Mouse (Mus musculus) mouse trophoblast stem cell (cell line): ENCODE results near the gene Ipo4.

ENCODE experiments used
- in situ Hi-C, 2 experiments: fragments of 300-500 bp; cut with MseI, MboI; formaldehyde crosslinking; loops; 2 replicates in 1 of 2; 3 replicates in 1 of 2; pipeline ENCODE4 v1.15.1; 2025

The Ipo4 gene

DNA sequence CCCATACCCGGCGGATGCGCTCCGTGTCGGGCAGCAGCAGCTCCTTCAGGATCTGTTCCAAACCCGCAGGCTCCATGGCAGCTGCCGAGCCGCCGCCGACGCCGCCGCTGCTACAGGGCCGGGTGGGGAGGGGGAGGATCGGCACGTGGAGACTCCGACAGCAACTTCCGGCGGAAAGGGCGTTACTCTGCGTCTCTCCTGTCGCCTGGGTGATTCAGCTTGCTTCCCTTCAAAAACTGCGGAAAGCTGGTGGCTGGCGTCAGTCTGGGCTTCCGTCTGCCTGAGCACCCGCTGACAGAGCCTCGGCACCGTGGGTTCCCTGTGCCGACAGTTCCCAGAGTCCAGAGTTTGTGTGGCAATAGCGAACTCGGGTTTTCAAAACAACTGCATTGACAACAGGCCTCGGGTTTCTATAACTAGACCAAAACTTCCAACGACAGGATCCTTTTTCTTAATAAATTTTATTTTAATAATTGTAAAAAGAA lies at the start of gene Ipo4:
Gene Ipo4, minus strand, starts transcription at position 435 of the 485 bp plus-strand sequence.
- in situ Hi-C loops = no loop called here

GRCm38 (mm10) chr14:55682118-55682493 lies 46.3 kb upstream of the Ipo4 start:
- in situ Hi-C loops = loop anchor here (5.0 kb wide), 1 partner anchor 60 kb away; no protein-coding TSS in a partner anchor

- in situ Hi-C loops = loop anchor here (5.0 kb wide), 1 partner anchor 61 kb away; no protein-coding TSS in a partner anchor
These were observed 45.7 kb upstream of the Ipo4 start, which contains the start of gene Tinf2 for GRCm38 (mm10) chr14:55681160-55682117. TSS of gene Tinf2 (minus strand) at chr14:55681820.

DNA sequence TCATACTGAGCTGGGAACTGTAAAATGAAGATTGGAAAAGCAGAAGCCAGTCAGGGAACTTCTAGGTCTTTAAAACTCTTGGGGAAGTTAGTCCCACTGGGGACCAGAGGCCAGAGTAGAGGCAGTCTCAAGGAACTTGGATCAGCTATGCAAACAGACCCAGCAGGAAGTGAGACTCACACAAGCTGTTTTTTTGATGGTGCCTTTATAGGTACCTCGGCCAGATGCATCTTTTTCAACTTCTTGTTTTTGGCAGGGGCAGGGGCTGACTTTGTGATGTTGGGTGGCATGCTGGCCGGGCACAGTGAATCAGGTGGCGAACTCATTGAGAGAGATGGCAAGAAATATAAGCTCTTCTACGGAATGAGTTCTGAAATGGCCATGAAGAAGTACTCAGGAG lies 41.9 kb upstream of the Ipo4 start:
- in situ Hi-C loops = no loop called here

GRCm38 (mm10) chr14:55672741-55673060 lies 36.9 kb upstream of the Ipo4 start:
- in situ Hi-C loops = no loop called here

- in situ Hi-C loops = no loop called here
These were observed 36.3 kb upstream of the Ipo4 start, which contains the start of the genes Gmpr2 and Nedd8 for GRCm38 (mm10) chr14:55671833-55672740. TSS of gene Gmpr2 (plus strand) at chr14:55671941. TSS of gene Nedd8 (minus strand) at chr14:55672124.

GRCm38 (mm10) chr14:55671486-55671832 lies 35.7 kb upstream of the Ipo4 start:
- in situ Hi-C loops = no loop called here

DNA sequence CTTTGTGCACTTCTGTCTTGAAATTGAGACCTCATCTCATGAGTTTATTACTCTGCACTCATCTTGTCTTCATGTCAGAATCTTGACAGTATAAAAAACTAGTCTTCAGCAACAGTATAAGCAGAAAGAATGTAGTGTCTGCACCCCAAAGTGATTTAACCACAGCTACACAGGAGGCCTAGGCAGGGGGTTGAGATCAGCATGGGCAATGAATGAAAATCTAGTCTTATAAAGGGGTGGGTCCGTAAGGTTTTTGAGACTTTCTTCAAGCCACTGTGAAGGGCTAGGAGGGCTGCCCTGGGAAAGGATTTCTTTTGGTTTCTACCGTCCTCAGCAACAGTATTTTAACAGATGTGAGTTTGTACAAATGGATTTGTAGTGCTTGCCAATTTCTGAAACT lies 24.9 kb upstream of the Ipo4 start:
- in situ Hi-C loops = no loop called here

- in situ Hi-C loops = no loop called here
These were observed 24.3 kb upstream of the Ipo4 start, which contains the start of gene Mdp1 for GRCm38 (mm10) chr14:55659960-55660573. TSS of gene Mdp1 (minus strand) at chr14:55660508.

GRCm38 (mm10) chr14:55658011-55658410 lies 22.3 kb upstream of the Ipo4 start:
- in situ Hi-C loops = no loop called here

DNA sequence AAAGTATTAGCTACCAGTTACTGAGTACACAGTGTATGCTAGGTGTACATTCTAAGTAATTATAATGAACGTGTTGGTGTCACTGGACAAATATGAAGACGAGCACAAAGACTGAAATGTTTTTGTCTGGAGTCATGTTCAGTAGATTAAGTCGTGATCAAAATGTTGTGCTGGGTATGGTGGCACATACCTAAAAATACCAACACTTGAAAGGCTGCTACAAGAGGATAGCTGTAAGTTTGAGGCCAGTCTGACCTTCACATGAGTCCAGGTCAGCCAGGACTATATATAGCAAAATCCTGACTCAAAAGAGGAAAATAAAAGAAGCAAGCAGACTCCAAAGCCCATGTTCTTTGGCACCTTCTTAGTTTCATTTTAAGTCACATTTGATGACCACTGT lies 21.2 kb upstream of the Ipo4 start:
- in situ Hi-C loops = no loop called here

- in situ Hi-C loops = no loop called here
These were observed 15.8 kb upstream of the Ipo4 start for GRCm38 (mm10) chr14:55651528-55651927.

DNA sequence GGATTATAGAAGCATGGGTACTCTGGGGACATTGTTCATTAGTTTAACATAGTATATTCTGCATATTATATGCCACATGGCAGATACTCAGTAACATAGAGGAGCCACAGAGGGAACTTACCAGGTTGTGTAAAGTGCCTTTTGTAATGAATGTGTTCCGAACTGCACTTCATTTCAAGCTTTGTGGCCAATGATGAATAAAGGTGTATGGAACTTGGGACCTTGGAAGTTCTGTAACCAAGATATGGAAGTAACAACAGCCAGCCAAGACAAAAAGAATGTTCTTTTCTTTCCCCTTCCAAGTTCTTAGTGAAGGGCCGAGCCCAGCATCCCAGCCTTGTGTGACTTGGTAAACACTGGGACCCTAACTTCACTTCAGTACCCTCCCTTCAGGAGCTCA lies 14.1 kb upstream of the Ipo4 start, which contains the start of gene Tssk4:
Gene Tssk4, plus strand, starts transcription at position 301 of the 400 bp plus-strand sequence.
- in situ Hi-C loops = no loop called here

GRCm38 (mm10) chr14:55644261-55644888 lies 8.6 kb upstream of the Ipo4 start:
- in situ Hi-C loops = no loop called here

- in situ Hi-C loops = no loop called here
These were observed 7.5 kb upstream of the Ipo4 start, which contains the start of gene Tm9sf1 for GRCm38 (mm10) chr14:55643060-55643907. TSS of gene Tm9sf1 (minus strand) at chr14:55643806.

- in situ Hi-C loops = no loop called here
These were observed 6.9 kb upstream of the Ipo4 start for GRCm38 (mm10) chr14:55642679-55643059.

DNA sequence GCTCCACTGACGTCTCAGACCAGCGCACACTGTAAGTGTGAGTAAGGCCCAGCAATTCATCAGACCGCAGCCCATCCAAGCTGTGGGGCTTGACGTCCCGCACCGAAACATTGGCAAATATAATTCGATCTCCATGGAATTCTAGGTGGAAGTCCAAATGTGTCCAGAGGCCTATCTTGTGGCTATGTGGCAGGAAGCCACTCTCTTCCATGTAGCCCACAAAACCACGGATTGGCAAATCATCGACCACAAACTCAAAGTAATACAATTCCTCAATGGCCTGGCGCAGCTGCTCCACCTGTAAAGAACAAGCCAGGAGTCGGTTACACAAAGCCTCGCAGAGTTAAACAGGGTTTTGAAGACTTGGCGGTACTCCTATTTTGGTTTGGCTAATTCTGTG lies 5.5 kb upstream of the Ipo4 start:
- in situ Hi-C loops = no loop called here

DNA sequence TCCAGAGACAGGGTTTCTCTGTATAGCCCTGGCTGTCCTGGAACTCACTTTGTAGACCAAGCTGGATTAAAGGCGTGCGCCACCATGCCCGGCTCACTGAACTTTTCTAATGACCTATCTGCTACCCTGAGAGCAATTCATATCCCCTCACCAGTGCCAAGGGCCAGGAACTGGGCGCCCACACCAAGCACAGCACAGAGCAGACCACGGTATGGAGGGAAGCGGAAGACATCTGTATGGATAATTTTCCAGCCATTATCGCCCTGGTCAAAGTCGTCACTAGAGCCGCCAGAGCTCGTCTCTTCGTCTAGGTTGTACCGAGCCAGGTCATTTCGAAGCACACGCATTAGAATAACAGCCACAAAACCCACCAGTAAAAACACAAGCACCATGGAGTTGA lies 5.1 kb upstream of the Ipo4 start:
- in situ Hi-C loops = no loop called here

DNA sequence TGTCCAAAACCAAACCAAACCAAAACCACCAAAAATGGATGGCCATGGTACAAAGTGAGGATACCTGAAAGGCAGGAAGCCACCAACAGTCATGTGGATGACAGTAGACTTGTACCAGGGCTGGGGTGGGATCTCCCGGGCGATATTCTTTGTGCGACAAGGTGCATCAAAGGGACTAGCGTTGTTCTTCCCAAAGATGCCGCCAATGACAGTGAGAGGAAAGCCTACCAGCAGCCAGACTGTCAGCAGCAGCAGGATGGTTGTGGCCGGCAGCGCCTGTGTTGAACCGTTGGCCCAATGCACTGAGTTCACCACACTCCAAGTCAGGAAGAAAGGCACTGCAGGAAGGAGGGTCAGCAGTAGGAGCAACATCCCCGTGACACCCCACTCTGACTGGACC lies 2.0 kb upstream of the Ipo4 start, which contains the start of gene Gm49378:
Gene Gm49378, minus strand, starts transcription at position 101 of the 400 bp plus-strand sequence.
- in situ Hi-C loops = no loop called here
